Mouse (Mus musculus) spleen, adult 10 weeks (tissue): ENCODE data around the gene Rbp7. TPM values are rescaled to one million over a fixed set of nuclear protein-coding genes. Genes with fewer than 3 reads are reported as not detected.

Source experiments
- polyA plus RNA-seq: library from polyadenylated mRNA; stranded (reverse); fragments of 350-450 nt; fragmentation: Illumina TruSeq; extraction: RNeasy Lipid Tissue Mini Kit (QIAGEN cat#74804); gene quantifications from one replicate; pipeline ENCODE4 v1.2.3, GENCODE M21; 2015; ENCODE audit warnings: low replicate concordance; ENCODE audit not compliant: insufficient read depth

The Rbp7 gene
- polyA plus RNA-seq: not detected

DNA sequence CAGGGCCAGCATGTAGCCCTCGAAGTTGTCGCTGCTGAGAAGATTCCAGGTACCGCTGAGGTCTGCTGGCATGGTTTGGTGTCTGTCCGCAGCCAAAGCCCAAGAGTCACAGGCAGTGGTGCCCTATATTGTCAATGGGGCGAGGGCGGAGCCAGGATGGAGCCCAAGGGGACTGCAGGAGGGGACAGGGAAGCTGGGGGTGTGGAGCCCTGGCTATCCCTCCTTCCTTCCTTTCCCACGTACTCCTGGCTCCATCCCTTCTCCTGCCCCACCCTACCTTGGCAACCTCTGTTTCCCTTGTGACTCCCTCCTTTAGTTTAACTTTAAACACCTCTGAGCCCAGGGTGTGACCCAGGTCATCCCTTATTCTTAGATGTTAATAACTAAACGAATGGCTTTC, at the start of gene Rbp7:
Gene Rbp7, minus strand, starts transcription at position 100 of the 400 bp plus-strand sequence.

DNA sequence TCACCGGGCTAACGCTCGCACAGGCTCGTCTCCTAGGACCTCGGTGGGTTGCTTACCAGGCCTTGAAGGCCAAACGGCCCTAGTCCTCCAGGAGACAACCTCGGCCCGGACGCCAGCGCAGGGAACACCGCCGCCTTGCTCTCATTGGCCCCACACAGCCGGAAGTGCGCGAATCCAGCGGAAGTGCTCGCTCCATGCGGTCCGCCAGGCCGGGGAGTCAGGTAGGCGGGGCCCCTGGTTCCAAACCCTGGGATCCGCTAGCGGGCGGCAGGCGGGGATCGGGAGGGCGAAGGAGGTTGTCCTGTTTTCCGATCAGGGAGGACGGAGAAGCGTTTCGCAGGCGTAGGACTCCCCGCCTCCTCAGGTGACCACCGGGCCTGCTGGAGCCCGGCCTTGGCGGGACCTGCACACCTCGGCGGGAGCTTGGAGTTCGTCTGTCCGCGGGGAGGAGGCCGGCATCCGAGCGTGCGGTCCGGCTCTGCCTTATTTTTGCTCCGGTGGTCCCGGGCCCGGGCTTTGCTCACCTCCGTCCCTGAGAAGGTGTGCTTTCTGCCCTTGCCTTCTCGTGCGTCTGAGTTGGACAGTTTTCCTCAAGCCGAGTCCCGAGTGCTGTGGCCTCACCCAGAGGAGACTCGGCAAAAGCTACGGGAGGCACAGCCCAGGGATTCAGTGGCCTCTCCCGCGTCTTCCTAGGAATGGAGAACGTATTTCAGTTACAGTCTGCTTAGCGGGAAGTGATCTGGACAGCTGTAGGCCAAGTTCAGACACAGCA, 30.5 kb upstream of the Rbp7 start, which contains the start of the genes Nmnat1 and Lzic:
Gene Nmnat1, minus strand, starts transcription at position 150 of the 772 bp plus-strand sequence.
Gene Lzic, plus strand, starts transcription at position 177 of the 772 bp plus-strand sequence.

DNA sequence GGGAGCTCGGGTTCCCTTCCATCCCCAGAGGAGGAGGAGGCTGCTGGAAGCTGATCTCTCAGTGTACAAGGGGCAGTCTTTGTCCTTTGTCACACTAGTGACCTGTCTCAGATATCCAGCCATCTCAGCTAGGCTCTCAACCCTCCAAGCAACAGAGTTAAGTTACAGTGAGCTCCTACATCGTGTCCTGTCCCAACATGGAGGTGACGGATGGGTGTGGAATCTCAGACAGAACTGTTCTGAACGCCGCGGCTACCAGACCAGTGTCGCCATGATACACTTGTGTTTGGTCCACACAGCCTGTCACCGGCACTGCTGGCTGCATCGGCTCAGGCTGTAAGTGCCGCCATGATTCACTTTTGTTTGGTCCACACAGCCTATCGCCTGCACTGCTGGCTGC, 22.3 kb upstream of the Rbp7 start, which contains the start of gene Tmem274:
Gene Tmem274, plus strand, starts transcription at position 301 of the 400 bp plus-strand sequence.

DNA sequence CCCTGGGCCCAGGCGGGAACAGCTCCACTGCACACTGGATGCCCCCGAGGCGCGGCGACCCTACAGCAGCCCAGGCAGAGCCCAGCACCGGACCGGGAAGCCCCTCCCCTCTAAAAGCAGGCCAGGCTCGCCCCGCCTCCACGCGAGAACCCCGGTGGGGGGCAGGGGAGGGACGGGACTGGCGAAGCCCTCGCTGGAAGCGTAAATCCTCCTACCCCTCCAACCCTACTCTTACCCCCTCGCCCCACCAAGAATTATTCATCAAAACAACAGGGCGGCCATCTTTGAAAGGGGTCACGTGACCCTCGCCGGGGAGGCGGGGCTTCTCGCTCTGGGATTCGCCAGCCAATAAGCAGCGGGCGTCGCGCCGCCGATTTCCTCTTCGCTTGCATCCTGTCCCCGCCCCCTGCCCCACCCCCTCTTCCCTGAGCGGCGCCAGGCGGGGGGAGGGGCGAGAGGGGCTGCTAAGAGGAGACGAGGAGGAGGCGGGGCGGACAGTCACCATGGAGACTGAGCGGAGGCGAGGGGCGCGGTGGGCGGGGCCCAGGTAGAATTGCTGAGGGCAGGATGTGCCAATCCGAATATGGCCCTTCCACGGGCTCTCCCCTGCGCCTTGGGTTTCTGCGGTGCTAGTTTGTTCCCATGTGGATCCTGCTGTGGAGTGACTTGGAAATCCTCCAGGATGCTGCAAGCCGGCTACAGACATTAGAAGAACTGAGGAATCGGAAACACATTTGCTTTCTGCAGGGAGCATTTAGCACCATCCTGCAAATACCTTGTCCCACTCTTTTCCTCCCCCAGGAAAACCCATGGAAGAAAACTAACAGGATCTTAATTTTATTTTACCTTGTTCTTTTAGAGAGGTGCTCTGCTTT, 28.2 kb downstream of the Rbp7 start, which contains the start of gene Ube4b:
Gene Ube4b, minus strand, starts transcription at position 425 of the 875 bp plus-strand sequence.

Other genes starting within 250 kb of the Rbp7 start
- gene Kif1b, start 147.3 kb downstream of the Rbp7 start, polyA plus RNA-seq: 27.7 TPM
- 37.6 TPM for gene Ube4b, start 28.2 kb downstream of the Rbp7 start, polyA plus RNA-seq
- gene Tmem274, start 22.4 kb upstream of the Rbp7 start, polyA plus RNA-seq: not detected
- 4.9 TPM for gene Nmnat1, start 30.2 kb upstream of the Rbp7 start, polyA plus RNA-seq
- 38.7 TPM for gene Lzic, start 30.3 kb upstream of the Rbp7 start, polyA plus RNA-seq
- gene Ctnnbip1, start 63.3 kb upstream of the Rbp7 start, polyA plus RNA-seq: 3.7 TPM
- 8.5 TPM for gene Clstn1, start 131.5 kb upstream of the Rbp7 start, polyA plus RNA-seq
- 79.7 TPM for gene Pik3cd, start 247.6 kb upstream of the Rbp7 start, polyA plus RNA-seq